Mouse (Mus musculus): ENCODE measurements around the gene Adprhl1. TPM values are rescaled to one million over a fixed set of nuclear protein-coding genes. Genes with fewer than 3 reads are reported as not detected.

The Adprhl1 gene
- total RNA-seq, 4 experiments from 2014 or later = 1.4 to 2.3 (median 1.7) TPM

- DNase-seq (ENCODE audit: low spot score in 2 of 2) = no peak
Measured at GRCm38 (mm10) chr8:13199385-13200061, 54.4 kb downstream of the Adprhl1 start.

- DNase-seq (ENCODE audit: low spot score in 2 of 2) = no peak
Measured at GRCm38 (mm10) chr8:13197493-13197892, 56.5 kb downstream of the Adprhl1 start.

- DNase-seq (ENCODE audit: low spot score in 2 of 2) = no peak
Measured at GRCm38 (mm10) chr8:13194818-13195217, 59.1 kb downstream of the Adprhl1 start.

- DNase-seq (ENCODE audit: low spot score in 2 of 2) = no peak
Measured at GRCm38 (mm10) chr8:13190235-13190634, 63.7 kb downstream of the Adprhl1 start.

GRCm38 (mm10) chr8:13188857-13189256, 65.1 kb downstream of the Adprhl1 start:
- DNase-seq (ENCODE audit: low spot score in 2 of 2) = no peak

- no peak for DNase-seq (ENCODE audit: low spot score in 2 of 2)
Measured at GRCm38 (mm10) chr8:13188052-13188555, 65.9 kb downstream of the Adprhl1 start.

GRCm38 (mm10) chr8:13187638-13188037, 66.3 kb downstream of the Adprhl1 start:
- DNase-seq (ENCODE audit: low spot score in 2 of 2) = no peak

- no peak for DNase-seq (ENCODE audit: low spot score in 2 of 2)
Measured at GRCm38 (mm10) chr8:13187229-13187628, 66.7 kb downstream of the Adprhl1 start.

- no peak for DNase-seq (ENCODE audit: low spot score in 2 of 2)
Measured at GRCm38 (mm10) chr8:13186819-13187218, 67.1 kb downstream of the Adprhl1 start.

- DNase-seq (ENCODE audit: low spot score in 2 of 2) = no peak
Measured at GRCm38 (mm10) chr8:13181691-13181976, 72.3 kb downstream of the Adprhl1 start.

GRCm38 (mm10) chr8:13180911-13181690, 72.9 kb downstream of the Adprhl1 start:
- no peak for DNase-seq (ENCODE audit: low spot score in 2 of 2)

- no peak for DNase-seq (ENCODE audit: low spot score in 2 of 2)
Measured at GRCm38 (mm10) chr8:13180408-13180807, 73.6 kb downstream of the Adprhl1 start.

GRCm38 (mm10) chr8:13179948-13180347, 74.0 kb downstream of the Adprhl1 start:
- DNase-seq (ENCODE audit: low spot score in 2 of 2) = no peak

GRCm38 (mm10) chr8:13179482-13179881, 74.5 kb downstream of the Adprhl1 start:
- no peak for DNase-seq (ENCODE audit: low spot score in 2 of 2)

- no peak for DNase-seq (ENCODE audit: low spot score in 2 of 2)
Measured at GRCm38 (mm10) chr8:13178137-13178536, 75.8 kb downstream of the Adprhl1 start.

GRCm38 (mm10) chr8:13177173-13177852, 76.6 kb downstream of the Adprhl1 start:
- DNase-seq (ENCODE audit: low spot score in 2 of 2) = no peak

- DNase-seq (ENCODE audit: low spot score in 2 of 2) = no peak
Measured at GRCm38 (mm10) chr8:13175650-13176049, 78.3 kb downstream of the Adprhl1 start.

GRCm38 (mm10) chr8:13174811-13175210, 79.2 kb downstream of the Adprhl1 start:
- DNase-seq (ENCODE audit: low spot score in 2 of 2) = no peak

GRCm38 (mm10) chr8:13174305-13174704, 79.7 kb downstream of the Adprhl1 start:
- DNase-seq (ENCODE audit: low spot score in 2 of 2) = no peak

All from left cerebral cortex, adult 8-10 months (tissue).